Mouse (Mus musculus) left cerebral cortex, adult 18-20 months (tissue): ENCODE results near the gene Rpl36. TPM values are rescaled to one million over a fixed set of nuclear protein-coding genes. Genes with fewer than 3 reads are reported as not detected.
"Not testable (repeated sequence)": the region's sequence is repeated elsewhere in the genome, so short reads cannot be mapped to it uniquely, and the experiment has no call there.

Experiments used
- DNase-seq, 2 experiments: peaks; one replicate each; pipeline ENCODE4 v3.0.0; 2021 to 2022; ENCODE audit warnings: low spot score in 2 of 2, mixed read lengths in 1 of 2
- total RNA-seq, 2 experiments: library from RNA; stranded (reverse); gene quantifications; 2 replicates each; pipeline ENCODE4 v1.2.3; 2021

Rpl36 gene
- total RNA-seq, 2 experiments from 2014 or later = 405 to 414 TPM

- no peak for DNase-seq
Observed at GRCm38 (mm10) chr17:56607521-56608062, 5.6 kb upstream of the Rpl36 start.

DNA sequence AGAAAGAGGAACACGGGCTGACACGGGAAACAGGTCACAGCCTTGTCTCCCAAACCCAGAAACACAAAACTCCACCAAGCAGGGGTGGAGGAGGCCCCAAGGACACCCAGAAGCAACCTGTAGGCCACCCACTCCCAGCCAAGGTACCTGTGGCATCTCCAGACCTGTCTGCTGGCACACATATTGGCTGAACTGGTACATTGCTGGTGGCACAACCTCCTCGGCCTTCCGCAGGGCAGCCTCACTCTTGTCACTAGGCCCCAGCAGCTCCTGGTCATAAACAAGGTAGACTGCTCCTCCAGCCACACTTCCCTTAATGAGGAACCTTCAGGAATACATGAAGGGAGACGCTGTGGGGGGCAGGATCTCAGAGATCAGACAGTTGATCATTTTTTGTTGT is 4.5 kb upstream of the Rpl36 start:
- no peak for DNase-seq

- peak; percentile 95 to 97 for DNase-seq
Observed at GRCm38 (mm10) chr17:56609452-56610171, 3.6 kb upstream of the Rpl36 start, which contains the start of gene 2410015M20Rik. Gene 2410015M20Rik, minus strand, starts transcription at chr17:56609771.

DNA sequence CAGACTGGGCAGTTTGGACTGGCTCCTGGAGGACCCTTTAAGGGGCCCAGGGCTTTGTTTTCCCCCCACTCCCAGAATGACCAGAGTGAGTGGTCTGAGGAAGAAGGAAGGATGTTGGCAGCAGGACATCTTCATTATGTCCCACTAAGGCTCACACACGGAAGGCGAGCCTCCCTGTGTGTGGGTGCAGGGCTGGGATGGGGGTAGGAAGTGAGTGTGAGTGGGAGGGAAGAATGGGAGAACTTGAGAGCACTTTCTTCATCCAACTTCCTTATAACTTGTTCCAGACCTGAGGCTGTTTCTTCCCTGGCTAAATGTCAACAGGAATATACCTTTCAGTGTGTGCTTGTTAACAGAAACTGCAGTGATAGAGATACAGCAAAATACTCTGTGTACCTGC is 1.9 kb upstream of the Rpl36 start:
- DNase-seq = no peak

DNA sequence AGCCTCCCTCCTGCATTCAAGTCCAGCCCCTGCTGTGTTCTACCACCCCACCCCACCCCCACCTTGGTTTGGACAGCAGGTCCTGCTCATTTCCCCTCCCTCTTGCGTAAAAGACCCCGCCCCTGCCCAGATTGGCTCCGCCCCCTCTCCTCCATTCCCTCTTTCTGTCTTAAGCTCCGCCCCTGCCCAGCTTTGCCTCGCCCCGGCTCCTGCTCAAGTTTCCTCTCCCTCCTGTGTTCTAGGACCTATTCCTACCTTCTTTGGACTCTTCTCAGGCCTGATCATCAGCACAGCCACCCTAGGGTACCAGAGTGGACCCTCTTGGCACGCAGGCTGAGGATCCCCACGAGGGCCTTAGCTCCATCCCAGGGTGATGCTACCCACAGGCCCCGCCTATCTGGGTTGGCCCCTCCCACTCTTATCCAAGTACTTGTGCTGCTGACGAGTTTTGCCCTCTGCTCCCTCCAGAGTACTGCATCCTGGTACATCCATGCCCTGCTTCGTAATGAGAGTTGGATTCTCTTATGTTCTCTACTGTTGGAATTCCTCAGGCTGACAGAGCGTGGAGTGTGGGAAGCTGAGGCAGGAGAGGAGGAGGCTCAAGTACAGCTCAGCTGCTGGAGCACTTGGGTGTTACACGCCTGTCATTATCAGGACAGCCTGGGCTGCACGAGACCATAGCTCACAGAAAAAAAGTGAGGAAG is 1.2 kb upstream of the Rpl36 start:
- no peak for DNase-seq

DNA sequence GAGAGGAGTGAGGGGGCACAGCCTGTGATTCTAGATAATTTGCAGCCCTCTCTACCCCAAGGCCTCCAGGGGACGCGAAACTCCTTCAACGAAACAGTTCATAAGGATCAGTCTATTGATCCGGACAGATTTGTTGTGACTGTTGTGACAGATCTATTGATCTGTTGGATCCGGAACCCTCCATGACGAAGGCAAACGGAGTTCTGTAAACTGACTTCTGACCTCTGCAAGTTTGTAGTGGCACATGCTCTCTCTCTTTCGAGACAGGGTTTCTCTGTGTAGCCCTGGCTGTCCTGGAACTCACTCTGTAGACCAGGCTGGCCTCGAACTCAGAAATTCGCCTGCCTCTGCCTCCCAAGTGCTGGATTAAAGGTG is 664 bp upstream of the Rpl36 start:
- not testable (repeated sequence) for DNase-seq

DNA sequence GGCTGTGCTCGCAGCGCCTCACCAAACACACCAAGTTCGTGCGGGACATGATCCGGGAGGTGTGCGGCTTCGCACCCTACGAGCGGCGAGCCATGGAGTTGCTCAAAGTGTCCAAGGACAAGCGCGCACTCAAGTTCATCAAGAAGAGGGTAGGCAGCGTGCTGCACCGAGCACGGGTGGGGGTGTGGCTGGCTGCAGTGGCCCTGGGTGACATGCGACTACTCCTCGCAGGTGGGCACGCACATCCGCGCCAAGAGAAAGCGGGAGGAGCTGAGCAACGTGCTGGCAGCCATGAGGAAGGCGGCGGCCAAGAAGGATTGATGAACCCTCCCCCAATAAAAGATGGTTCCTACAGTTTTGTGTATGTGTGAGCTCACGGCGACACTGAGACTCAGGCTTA is 677 bp downstream of the Rpl36 start:
- DNase-seq = peak in 1 of 2 experiments; percentile 34

DNA sequence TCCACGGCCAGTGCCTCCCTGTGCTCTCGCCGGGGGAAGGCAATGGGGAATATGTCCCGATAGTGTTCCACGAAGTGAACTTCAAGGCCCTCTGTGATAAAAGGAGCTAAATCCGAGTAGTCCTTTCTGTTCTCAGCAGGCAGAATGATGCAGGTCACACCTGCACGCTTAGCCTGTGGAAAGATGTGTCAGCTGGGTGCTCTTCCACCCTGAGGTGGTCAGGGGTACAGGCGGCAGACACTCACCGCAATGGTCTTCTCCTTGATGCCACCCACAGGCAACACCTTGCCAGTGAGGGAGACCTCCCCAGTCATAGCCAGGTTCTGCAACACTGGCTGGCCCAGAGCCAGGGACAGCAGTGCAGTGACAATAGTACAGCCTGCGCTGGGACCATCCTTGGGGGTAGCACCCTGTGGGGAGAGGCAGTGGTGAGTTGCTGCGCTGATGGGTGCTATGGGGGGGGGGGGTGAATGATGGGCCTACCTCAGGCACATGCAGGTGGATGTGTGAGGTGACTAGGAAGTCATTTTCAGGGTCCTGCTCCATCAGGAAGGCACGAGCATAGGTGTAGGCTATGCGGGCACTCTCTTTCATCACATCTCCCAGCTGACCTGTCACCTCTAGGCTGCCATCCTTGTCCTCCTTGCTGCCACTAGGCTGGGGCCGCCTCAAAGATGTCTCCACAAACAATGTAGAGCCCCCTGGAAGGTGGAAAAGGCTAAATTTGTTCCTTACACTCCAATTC is 1.3 kb downstream of the Rpl36 start:
- DNase-seq = no peak

DNA sequence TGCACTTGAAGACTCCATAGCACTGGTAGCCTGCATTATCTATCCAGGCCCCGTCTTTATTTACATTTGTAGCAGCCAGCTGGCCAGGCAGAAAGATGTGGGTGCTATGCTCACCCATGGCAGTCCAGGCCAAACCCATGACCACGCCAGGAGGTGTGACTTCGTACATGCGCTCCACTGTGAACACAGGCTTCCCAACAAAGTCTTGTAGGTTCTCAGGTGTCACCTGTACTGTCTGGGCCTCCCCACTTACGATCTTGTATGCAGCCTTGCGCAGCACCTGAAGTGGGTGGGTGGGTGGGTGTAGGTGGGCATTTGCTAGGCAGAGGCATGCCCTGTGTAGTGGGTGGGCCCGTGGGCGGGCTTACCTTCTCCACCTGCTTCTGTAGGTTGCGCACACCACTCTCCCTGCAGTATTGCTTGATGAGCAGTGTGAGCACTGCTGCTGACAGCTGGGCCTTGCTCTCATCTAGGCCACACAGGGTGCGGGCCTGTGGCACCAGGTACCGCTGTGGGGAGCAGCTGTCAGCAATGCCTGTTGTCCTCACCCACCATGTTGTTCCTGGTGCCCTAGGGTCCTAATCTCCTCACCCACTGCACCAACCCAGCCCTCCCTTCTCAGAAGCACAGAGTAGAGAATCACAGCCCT is 2.0 kb downstream of the Rpl36 start:
- DNase-seq = no peak

- no peak for DNase-seq
Observed at GRCm38 (mm10) chr17:56615792-56616191, 2.6 kb downstream of the Rpl36 start.

GRCm38 (mm10) chr17:56616725-56617124 is 3.5 kb downstream of the Rpl36 start:
- no peak for DNase-seq

DNA sequence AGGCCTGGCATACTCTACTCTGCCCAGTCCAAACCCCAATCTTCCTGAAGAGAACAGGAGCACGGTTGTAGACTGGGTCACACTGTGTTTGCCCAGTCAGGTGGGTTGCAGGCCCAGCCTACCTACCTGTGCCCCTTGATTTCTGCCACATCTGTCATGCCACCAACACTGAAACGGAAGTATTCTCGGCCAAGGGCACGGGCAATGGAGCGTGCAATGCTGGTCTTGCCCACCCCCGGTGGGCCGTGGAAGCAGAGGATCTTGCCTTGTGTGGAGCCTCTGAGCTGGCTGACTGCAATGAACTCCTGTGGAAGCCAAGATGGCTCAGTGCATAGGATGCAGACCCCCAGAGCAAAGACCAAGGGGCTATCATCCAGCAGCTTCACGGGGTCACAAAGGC is 4.4 kb downstream of the Rpl36 start:
- no peak for DNase-seq

DNA sequence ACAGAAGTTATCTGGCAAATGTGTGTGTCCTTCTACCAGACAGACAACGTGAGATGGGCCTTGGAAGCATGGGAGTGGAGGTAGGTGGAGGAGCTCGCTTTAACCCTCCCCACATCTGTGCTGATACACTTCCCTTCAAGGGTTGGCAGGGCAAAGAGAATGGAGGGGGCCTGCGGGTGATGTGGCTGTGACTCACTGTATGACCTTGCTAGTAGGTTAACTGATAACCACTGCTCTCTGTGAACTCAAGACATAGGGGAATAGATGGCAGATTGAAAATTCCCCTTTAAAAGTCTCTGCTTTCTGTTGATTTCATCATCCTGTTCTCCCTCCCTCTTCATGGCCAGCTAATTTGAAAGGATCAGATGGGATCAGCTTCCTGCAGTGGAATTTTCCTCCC is 12.3 kb downstream of the Rpl36 start:
- no peak for DNase-seq

DNA sequence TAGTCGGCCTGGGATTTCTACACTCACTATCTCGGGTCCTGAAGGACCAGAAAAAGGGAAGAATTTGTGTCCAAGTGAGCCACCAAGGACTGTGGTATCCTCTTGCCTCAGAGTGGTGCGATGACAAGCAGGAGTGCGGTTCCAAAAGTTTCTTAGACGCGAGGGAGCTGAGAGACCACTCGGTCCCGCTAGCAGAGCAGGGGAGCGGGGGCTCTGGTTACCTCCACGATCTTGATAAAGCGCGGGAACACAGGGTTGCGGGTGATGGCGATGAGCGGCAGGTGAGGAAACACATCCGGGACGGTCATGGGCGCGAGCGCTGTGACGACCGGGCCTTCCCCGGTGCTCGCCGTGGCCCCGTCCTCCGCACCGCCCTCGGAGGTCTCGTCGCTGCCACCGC is 13.0 kb downstream of the Rpl36 start:
- DNase-seq = no peak

DNA sequence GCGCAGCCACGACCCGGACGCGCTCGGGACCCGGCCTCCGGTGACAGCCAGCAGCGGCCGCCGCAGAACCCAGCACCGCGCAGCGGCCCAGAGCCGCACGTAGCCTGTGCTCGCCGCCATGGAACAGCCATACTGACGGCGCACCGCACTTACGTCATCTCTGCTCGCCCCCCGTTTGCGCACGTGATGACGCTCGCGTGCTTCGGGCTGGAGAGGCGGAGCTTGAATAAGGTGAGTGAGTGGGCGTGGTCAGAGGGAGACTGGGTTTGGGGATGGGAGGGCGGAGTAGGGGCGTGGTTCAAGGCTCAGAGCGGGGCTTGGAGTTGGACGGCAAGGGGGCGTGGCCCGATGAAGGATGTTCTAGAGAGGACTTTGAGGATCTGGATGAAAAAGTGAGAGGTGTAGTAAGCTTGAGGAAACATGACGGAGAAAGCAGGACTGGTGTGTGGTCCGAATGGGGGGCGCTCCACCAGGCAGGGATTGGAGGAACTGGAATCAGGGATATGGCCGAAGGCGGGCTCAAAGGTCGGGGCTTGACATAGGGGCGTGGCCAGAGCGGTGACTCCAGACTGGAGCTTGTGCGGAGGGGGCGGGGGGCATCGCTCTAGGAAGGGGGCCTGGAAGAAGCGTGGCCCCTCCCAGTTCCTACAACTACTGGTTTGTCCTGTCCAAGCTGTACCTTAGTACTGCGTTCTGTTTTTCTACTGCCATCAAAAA is 13.7 kb downstream of the Rpl36 start, which contains the start of gene Lonp1:
TSS of gene Lonp1 (minus strand) at position 134 of the 717 bp plus-strand sequence.
- peak; percentile 96 to 97 for DNase-seq

DNA sequence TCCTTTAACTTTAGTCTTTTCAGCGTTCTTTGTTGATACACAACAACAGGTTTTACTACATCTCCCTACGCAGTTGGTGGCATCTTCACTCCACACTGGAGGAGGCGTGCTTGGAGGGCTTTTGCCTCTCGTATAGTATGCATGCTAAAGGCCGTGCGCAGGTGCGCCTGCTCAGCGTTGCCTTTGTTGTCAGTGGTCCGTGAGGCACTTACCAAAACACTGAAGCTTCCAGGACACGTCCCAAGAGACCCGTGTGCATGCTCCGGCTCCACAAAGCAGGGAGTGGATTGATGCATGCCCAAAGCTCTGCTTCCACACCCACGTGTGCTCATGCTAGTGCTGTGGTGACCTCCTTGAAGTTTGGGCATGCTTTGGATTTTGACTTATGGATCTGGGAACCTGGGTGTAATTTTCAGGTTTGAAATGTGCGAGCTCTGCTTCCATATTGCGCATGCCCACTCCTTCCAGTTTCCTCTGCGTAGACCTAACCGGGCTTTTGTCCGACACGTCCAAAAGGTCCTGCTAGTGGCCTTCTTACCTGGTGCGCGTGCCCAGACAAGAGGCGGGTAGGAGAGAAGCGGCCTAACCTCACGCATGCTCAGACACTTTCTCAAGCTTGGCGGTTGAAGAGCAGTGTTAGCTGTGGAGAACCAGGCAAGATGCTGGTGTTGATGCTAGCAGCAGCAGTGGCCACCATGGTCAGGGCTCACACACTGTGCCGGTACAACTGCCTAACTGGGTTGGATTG is 14.5 kb downstream of the Rpl36 start, which contains the start of gene Catsperd:
TSS of gene Catsperd (plus strand) at position 614 of the 748 bp plus-strand sequence.
- no peak for DNase-seq

- DNase-seq = not testable (repeated sequence)
Observed at GRCm38 (mm10) chr17:56629800-56630781, 16.9 kb downstream of the Rpl36 start.

- no peak for DNase-seq
Observed at GRCm38 (mm10) chr17:56631807-56632206, 18.6 kb downstream of the Rpl36 start.
